Mouse (Mus musculus) testis, adult 2 months (tissue): ENCODE data around the gene Cbx7.

Source experiments
- CTCF ChIP-seq: fragments of 200-500 bp; IDR thresholded peaks from 2 replicates; pipeline ENCODE4 v1.5.1; 2012; ENCODE audit warnings: low read depth, mild to moderate bottlenecking, inconsistent platforms, low read length, moderate library complexity; ENCODE audit not compliant: control insufficient read depth, insufficient read depth, insufficient replicate concordance
- POLR2A ChIP-seq: fragments of 200-500 bp; IDR thresholded peaks from 2 replicates; pipeline ENCODE4 v1.6.1; 2012; ENCODE audit warnings: low read depth, mild to moderate bottlenecking, inconsistent platforms, low read length, moderate library complexity; ENCODE audit not compliant: control insufficient read depth

GRCm38 (mm10) chr15:79905211-79905610 lies 65.7 kb downstream of the Cbx7 start:
- no peak for TF ChIP-seq CTCF
- no peak for TF ChIP-seq POLR2A
